Mouse (Mus musculus) thymus, postnatal 10 days (tissue): ENCODE results near the gene Zhx3.

Experiments
- DNase-seq, 2 experiments: peaks; one replicate each; pipeline ENCODE4 v3.0.0; 2021; ENCODE audit warnings: low spot score in 2 of 2

Gene Zhx3

GRCm38 (mm10) chr2:160729851-160730796 is 142.7 kb downstream of the Zhx3 start:
- no peak for DNase-seq

- no peak for DNase-seq
These were observed 143.4 kb downstream of the Zhx3 start for GRCm38 (mm10) chr2:160729436-160729835.

- DNase-seq, result no peak
These were observed 143.8 kb downstream of the Zhx3 start for GRCm38 (mm10) chr2:160728972-160729371.

- no peak for DNase-seq
These were observed 146.6 kb downstream of the Zhx3 start for GRCm38 (mm10) chr2:160725877-160726864.

- no peak for DNase-seq
These were observed 148.3 kb downstream of the Zhx3 start for GRCm38 (mm10) chr2:160724536-160724935.

- no peak for DNase-seq
These were observed 149.0 kb downstream of the Zhx3 start for GRCm38 (mm10) chr2:160723613-160724375.

GRCm38 (mm10) chr2:160722714-160723113 is 150.1 kb downstream of the Zhx3 start:
- DNase-seq, result no peak

- no peak for DNase-seq
These were observed 154.0 kb downstream of the Zhx3 start for GRCm38 (mm10) chr2:160718811-160719210.

- peak in 1 of 2 experiments; percentile 68 for DNase-seq
These were observed 155.5 kb downstream of the Zhx3 start for GRCm38 (mm10) chr2:160717269-160717668.

- no peak for DNase-seq
These were observed 157.3 kb downstream of the Zhx3 start for GRCm38 (mm10) chr2:160715463-160716030.

GRCm38 (mm10) chr2:160707673-160708072 is 165.1 kb downstream of the Zhx3 start:
- no peak for DNase-seq

- DNase-seq, result no peak
These were observed 170.0 kb downstream of the Zhx3 start for GRCm38 (mm10) chr2:160702824-160703223.

GRCm38 (mm10) chr2:160701603-160702002 is 171.2 kb downstream of the Zhx3 start:
- no peak for DNase-seq

GRCm38 (mm10) chr2:160700271-160700670 is 172.5 kb downstream of the Zhx3 start:
- DNase-seq, result no peak
